Mouse (Mus musculus): Measurements from ENCODE around the gene Gpr75.

The Gpr75 gene

DNA sequence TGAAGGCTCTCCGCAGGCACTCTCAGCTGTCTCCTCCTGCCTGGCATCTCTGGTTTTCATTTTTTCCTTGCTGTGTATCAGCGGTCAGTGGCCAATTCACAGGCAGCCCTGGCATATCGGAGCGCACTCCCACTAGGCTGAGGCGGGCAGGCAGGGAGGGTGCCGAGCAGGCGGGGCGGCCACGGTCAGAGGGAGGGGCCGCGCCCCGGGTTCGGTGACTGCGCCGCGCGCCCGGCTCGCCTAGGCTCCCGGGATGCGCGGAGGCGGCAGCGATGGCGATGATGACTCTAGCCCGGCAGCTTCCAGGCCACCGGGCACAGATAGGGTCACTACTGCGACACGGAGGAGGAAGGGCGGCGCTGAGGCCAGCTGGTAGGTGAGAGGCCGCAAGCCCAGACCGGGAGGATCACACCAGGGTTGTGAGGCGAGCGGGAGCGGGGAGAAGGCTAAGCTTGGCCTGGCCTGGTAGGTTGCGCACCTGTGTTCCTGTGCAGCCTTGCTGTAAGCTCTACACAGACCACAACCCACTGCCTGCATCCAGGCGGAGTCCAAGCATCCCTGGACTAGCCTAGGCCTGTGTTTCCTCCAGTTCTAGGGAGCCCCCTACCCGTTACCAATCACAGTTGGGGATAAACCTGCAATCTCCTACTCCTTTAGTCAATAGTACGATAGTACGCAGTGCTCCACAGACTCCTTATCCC, at the start of gene Gpr75, which contains the start of gene Asb3:
Gpr75 (plus strand) TSS at position 188 of the 701 bp plus-strand sequence.
Asb3 (plus strand) TSS at position 246 of the 701 bp plus-strand sequence.
- 3% methylated on average over 41 of the region's 41 CpGs for WGBS

DNA sequence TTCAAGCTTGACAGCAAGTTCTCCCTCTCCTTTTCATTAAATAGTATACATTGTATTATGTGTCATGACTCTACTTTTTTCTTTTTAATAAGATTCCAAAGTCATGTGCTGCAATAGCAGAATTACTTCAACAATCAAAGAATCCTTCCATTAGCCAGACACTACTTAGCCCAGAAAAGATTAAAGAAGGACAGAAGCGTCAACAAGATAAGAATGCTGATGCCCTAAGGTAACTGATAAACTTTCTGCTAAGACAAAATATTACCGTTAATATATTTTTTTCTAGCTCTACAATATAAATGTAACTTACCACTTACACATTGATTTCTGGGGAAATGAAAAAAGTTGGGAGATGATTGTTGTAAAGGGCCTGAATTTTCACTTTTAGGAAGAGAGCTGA, 46.4 kb upstream of the Gpr75 start:
- 97% methylated on average over 2 of the region's 2 CpGs for WGBS

DNA sequence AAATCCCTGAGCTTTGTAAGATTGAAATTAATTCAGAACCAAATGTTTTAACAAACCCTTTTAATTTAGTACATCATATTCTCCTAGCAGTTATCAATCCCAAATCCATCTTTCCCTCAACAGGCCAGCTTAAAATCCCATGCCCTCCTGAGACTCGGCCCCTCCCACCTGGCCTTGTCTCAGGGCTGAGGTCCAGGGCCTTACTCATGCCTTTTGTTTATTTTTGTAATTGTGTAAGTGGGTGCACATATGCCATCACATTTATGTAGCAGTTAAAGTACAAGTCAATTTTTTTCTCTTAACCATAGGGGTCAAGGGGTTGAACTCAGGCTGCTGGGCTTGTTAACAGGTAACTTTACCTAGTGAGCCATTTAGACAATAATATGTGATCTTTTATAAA, 40.8 kb upstream of the Gpr75 start:
- WGBS, result 91% methylated on average over 1 of the region's 1 CpGs

DNA sequence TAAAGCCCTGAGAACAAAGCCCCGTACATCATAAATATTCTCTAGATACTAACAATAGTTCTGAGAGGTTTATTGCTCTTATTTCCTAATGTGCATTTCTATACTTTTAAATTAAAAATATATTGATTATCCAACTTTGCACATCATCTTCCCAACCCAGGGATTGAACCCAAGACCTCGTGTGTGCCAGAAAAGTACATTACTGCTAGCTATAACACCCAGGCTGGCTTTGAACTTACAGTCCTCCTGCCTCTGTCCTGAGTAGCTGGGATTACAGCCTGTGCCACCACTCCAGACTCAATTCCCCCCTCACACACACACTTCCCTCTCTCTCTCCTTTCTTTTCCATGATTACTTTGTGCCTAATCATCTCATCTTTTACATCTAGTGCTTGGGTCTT, 3.0 kb downstream of the Gpr75 start:
- WGBS, result 92% methylated on average over 2 of the region's 2 CpGs

DNA sequence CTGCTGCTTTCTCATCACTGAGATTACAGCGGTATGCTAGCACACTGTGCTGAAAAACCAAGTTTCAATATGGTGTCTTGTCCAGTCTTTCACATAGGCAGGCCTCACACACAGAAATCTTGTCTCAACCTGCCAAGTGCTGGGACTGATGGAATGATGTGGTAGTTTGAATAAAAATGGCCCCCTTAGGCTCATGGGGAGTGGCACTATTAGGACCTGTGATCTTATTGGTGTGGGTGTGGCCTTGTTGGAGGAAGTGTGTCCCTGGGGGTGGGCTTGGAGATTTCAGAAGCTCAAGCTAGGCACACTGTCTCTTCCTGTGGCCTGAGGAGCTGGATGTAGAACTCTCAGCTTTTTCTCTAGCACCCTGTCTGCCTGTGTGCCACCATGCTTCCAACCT, 11.0 kb downstream of the Gpr75 start:
- WGBS, result 91% methylated on average over 1 of the region's 1 CpGs

DNA sequence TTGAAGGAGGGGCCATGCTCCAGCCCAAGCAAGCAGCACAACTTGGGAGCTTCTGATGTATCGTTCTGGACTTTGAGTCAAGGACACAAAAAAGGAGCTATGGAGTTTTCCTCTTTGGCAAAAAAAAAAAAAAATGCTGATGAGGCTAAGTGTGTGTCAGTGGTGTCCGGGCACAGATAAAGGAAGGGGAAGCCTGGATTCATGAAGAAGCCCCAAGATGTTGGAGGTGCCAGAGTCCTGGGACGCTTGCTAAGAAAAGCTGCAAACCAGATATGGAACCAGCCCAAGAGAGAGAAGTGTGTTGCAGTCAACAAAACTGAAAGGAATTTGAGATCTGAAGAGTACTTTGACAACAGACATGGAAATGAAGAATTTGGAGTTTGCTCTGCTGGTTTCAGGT, 27.2 kb downstream of the Gpr75 start:
- WGBS, result 95% methylated on average over 3 of the region's 3 CpGs

DNA sequence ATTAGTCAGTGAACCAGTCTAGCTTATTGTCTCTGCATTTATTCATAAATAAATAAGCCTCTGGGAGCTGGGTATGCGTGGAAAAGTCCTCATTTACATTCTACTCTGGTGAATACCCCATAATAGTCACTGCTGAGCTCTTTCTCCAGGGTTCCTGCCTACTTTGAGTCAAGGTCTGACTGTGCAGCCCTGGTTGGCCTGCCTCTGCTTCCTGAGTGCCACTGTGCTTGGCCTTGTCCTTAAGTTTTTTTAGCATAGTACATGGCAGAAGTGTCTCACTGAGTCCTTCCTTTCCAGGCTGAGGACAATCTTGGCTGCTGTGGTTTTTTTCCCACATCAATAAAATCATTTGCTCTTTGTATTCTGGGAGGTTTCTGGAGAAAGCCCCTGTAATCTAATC, 35.5 kb downstream of the Gpr75 start:
- WGBS, result 65% methylated on average over 1 of the region's 1 CpGs

DNA sequence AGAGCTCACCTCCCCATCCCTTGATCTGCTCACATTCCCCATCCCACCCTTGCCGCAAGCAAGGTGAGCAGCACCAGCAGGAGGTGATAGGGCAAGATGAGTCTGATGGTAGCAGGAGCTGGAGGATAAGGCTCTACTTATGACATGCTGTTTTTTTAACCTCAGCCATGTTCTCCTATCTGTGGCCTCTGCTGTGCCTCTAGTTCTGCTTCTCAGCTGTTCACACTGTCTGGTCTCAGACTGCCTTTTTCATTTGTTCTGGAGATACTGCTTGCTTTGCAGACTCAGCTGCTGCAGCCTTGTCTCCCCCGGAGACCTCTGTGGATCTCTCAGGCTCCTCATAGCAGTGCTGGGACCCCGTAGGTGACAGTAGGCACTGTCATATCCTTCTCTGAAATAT, 38.1 kb downstream of the Gpr75 start:
- 96% methylated on average over 3 of the region's 3 CpGs for WGBS

DNA sequence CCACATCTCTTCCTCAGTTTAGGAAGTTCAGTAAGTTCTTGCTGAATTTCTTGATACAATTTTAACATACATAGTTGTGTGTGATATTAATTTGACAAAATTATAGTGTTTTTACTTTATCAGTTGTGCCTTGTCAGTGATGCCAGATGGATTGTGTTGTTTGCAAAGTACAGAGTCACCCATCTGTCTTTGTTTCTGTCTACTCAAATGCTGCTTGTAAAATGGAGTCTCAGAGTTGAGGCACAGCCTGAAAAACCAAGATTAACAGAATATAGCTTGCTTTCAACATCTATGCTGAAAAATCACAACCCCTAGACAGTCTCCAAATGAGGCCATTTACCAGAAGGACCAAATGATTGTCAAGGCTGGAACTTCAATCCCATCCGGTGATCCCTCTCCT, 43.3 kb downstream of the Gpr75 start:
- 92% methylated on average over 1 of the region's 1 CpGs for WGBS
